12 mouse cellular contexts compared by ENCODE assay signal in genomic region chr10:10468699-10469547, GRCm38 (mm10). TPM values are rescaled to one million over a fixed set of nuclear protein-coding genes. Genes with fewer than 3 reads are reported as not detected.
A peak's percentile ranks its signal among the peaks of the same experiment; 100 is the strongest.
DNase-seq lines count a peak whose midpoint lies in the region; ATAC-seq and TF ChIP-seq lines count a peak whose summit lies in the region.
"Had no signal": no experiment of that assay in that cellular context is flagged by ENCODE, and none has a peak within 500 bp of the region (broad histone marks: within the 10 kb centered on the region; RNA-seq: fewer than 3 reads in every experiment).

No protein-coding gene starts in this region.

- ATAC-seq in liver, embryonic 11.5 days (replicated peaks; ENCODE audit: low FRiP score): no peak
- ATAC-seq in intestine, embryonic 14.5 days (replicated peaks; ENCODE audit: low FRiP score, low TSS enrichment, low read depth): peak; percentile 63

- no peaks in the 10 kb centered on the region for H3K27me3 ChIP-seq in liver, adult 2 months (ENCODE audit: control insufficient read depth, insufficient read depth, low read length)
- no peaks in the 10 kb centered on the region for H3K27me3 ChIP-seq in liver, embryonic 11.5 days (replicated peaks; ENCODE audit: control insufficient read depth, insufficient read depth, low read length)
- no peaks in the 10 kb centered on the region for H3K27me3 ChIP-seq in intestine, embryonic 14.5 days (replicated peaks; ENCODE audit: control insufficient read depth, insufficient read depth, low read length)
- H3K27me3 ChIP-seq in megakaryocyte, embryonic 14.5 days (replicated peaks): no peaks in the 10 kb centered on the region
- H3K27me3 ChIP-seq: midbrain, embryonic 12.5 days had no signal

- H3K4me3 ChIP-seq in liver, adult 2 months (ENCODE audit: insufficient read depth, low read depth, low read length): no peak overlapping the region
- H3K4me3 ChIP-seq in liver, embryonic 11.5 days (ENCODE audit: low read depth, low read length): no peak overlapping the region
- H3K4me3 ChIP-seq in brown adipose tissue, adult 24 weeks (ENCODE audit: insufficient read depth, low read depth, low read length): no peak overlapping the region
- no peak overlapping the region for H3K4me3 ChIP-seq in intestine, embryonic 14.5 days (ENCODE audit: low read depth, low read length)
- peak overlapping the region; percentile 35 for H3K4me3 ChIP-seq in megakaryocyte, embryonic 14.5 days (replicated peaks)
- H3K4me3 ChIP-seq: embryonic facial prominence, embryonic 10.5 days; midbrain, embryonic 12.5 days had no signal

- TF ChIP-seq POLR2A in liver, adult 2 months (IDR thresholded peaks at IDR 0.05; ENCODE audit: extremely low read depth, insufficient read depth, low read length): no peak

- 61% methylated on average over 6 of the region's 6 CpGs for WGBS in liver, adult 2 months
- WGBS in liver, embryonic 11.5 days: 47% methylated on average over 6 of the region's 6 CpGs
- 25% methylated on average over 6 of the region's 6 CpGs for WGBS in intestine, embryonic 14.5 days

- no peaks in the 10 kb centered on the region; the same call in 1 of the 2 replicates for H3K4me1 ChIP-seq in liver, adult 2 months (ENCODE audit: control insufficient read depth, insufficient read depth, low read length)
- H3K4me1 ChIP-seq in liver, embryonic 11.5 days (replicated peaks; ENCODE audit: control insufficient read depth, insufficient read depth, low read length): peaks cover 3% of the 10 kb centered on the region; the same call in 1 of the 2 replicates
- H3K4me1 ChIP-seq in brown adipose tissue, adult 24 weeks (ENCODE audit: control insufficient read depth, insufficient read depth, insufficient read length, low read length): no peaks in the 10 kb centered on the region
- H3K4me1 ChIP-seq in intestine, embryonic 14.5 days (replicated peaks; ENCODE audit: control insufficient read depth, insufficient read depth, low read length): peaks cover 8% of the 10 kb centered on the region; the same call in 1 of the 2 replicates
- peaks cover 48% of the 10 kb centered on the region for H3K4me1 ChIP-seq in megakaryocyte, embryonic 14.5 days

- no peaks in the 10 kb centered on the region; the same call in 1 of the 2 replicates for H3K9me3 ChIP-seq in liver, embryonic 11.5 days (ENCODE audit: control insufficient read depth, low read length)
- H3K9me3 ChIP-seq in intestine, embryonic 14.5 days (ENCODE audit: control insufficient read depth, low read length): no peaks in the 10 kb centered on the region
- peaks cover 8% of the 10 kb centered on the region; the same call in 1 of the 2 replicates for H3K9me3 ChIP-seq in megakaryocyte, embryonic 14.5 days
- H3K9me3 ChIP-seq: embryonic facial prominence, embryonic 10.5 days; midbrain, embryonic 12.5 days had no signal

- DNase-seq in liver, adult 2 months (ENCODE audit: extremely low read depth, low read depth, low spot score): peak; percentile 52
- DNase-seq in liver, embryonic 11.5 days (ENCODE audit: low spot score): no peak
- DNase-seq in intestine, embryonic 14.5 days (ENCODE audit: low spot score): no peak
- DNase-seq in kidney, postnatal 25 days: no peak
- no peak for DNase-seq in adrenal gland, postnatal 14 days
- DNase-seq: adrenal gland, postnatal 10 days had no signal

- H3K9ac ChIP-seq in liver, adult 2 months (ENCODE audit: low read depth, low read length): no peak overlapping the region
- H3K9ac ChIP-seq in liver, embryonic 11.5 days (ENCODE audit: low read depth, low read length): no peak overlapping the region
- no peak overlapping the region for H3K9ac ChIP-seq in intestine, embryonic 14.5 days (ENCODE audit: low read length)
- H3K9ac ChIP-seq: midbrain, embryonic 12.5 days had no signal

- no peak overlapping the region for H3K4me2 ChIP-seq in liver, embryonic 11.5 days
- no peak overlapping the region for H3K4me2 ChIP-seq in intestine, embryonic 14.5 days (ENCODE audit: low read length)
- H3K4me2 ChIP-seq: midbrain, embryonic 12.5 days had no signal

- peak overlapping the region; percentile 18; the same call in 1 of the 2 replicates for H3K27ac ChIP-seq in liver, adult 2 months (replicated peaks; ENCODE audit: insufficient read depth, low read depth, low read length)
- no peak overlapping the region for H3K27ac ChIP-seq in liver, embryonic 11.5 days (ENCODE audit: low read depth, low read length)
- H3K27ac ChIP-seq in brown adipose tissue, adult 24 weeks (replicated peaks; ENCODE audit: low read depth, low read length): peak overlapping the region; percentile 27; the same call in 1 of the 2 replicates
- H3K27ac ChIP-seq in intestine, embryonic 14.5 days (ENCODE audit: low read depth): no peak overlapping the region
- H3K27ac ChIP-seq: embryonic facial prominence, embryonic 10.5 days; midbrain, embryonic 12.5 days had no signal

- no peaks in the 10 kb centered on the region for H3K79me2 ChIP-seq in liver, adult 2 months (ENCODE audit: control insufficient read depth, insufficient read depth, low read length)

- no peaks in the 10 kb centered on the region for H3K36me3 ChIP-seq in liver, adult 2 months (ENCODE audit: control insufficient read depth, insufficient read depth, low read length)
- no peaks in the 10 kb centered on the region for H3K36me3 ChIP-seq in liver, embryonic 11.5 days (ENCODE audit: control insufficient read depth, insufficient read depth, low read length)
- H3K36me3 ChIP-seq in intestine, embryonic 14.5 days (ENCODE audit: control insufficient read depth, insufficient read depth, low read length): no peaks in the 10 kb centered on the region
- peaks cover 15% of the 10 kb centered on the region for H3K36me3 ChIP-seq in megakaryocyte, embryonic 14.5 days (replicated peaks; ENCODE audit: low read length)
- H3K36me3 ChIP-seq: embryonic facial prominence, embryonic 10.5 days; midbrain, embryonic 12.5 days had no signal

- no peak for TF ChIP-seq CTCF in liver, adult 2 months (IDR thresholded peaks at IDR 0.05; ENCODE audit: low read depth, low read length)

RNA-seq across cellular contexts. Expression of gene Adgb, which starts 3.2 kb away (rescaled TPM):
- total RNA-seq in liver, adult 2 months (2014; rRNA removed): 0.83 and 0.94 TPM in 2 replicates
- 0.12 and 0.33 TPM in 2 replicates for polyA plus RNA-seq in liver, adult 2 months (2012; rRNA removed)
- polyA plus RNA-seq in liver, embryonic 11.5 days (2014; fragmentation: Nextera tagmentation; extraction: Ambion mirVana): 0.32 and 0.67 TPM in 2 replicates
- polyA plus RNA-seq in brown adipose tissue, adult 24 weeks (2012; ENCODE audit: insufficient read depth, insufficient read length, missing spikeins): not detected in 2 replicates
- 0.03 and 0.18 TPM in 2 replicates for polyA plus RNA-seq in intestine, embryonic 14.5 days (2014; fragmentation: Nextera tagmentation; extraction: Ambion mirVana)
- 0.13 TPM in 1 of 2 replicates, not detected in the other for polyA plus RNA-seq in megakaryocyte, embryonic 14.5 days (2012; ENCODE audit: insufficient read depth, low replicate concordance)
- 0.45 and 0.48 TPM in 2 replicates for total RNA-seq in adrenal gland, postnatal 14 days (2021)
- total RNA-seq: ES-E14; gastrocnemius, adult 8-10 months had no signal

Comparison
In these comparisons a context has a peak if more than half of its experiments do, and no peak if none do; other contexts are left out.
1. H3K27ac ChIP-seq: peak in liver, adult 2 months (single experiment) and brown adipose tissue, adult 24 weeks (single experiment); none in liver, embryonic 11.5 days (single experiment) and intestine, embryonic 14.5 days (single experiment).